Mouse (Mus musculus) thymus, postnatal 25 days (tissue): ENCODE measurements around the gene Slc23a3.

Experiments used
- DNase-seq: peaks from one replicate; pipeline ENCODE4 v3.0.0; 2022

Slc23a3 gene

GRCm38 (mm10) chr1:75136730-75137129, 3.0 kb upstream of the Slc23a3 start:
- DNase-seq = no peak

DNA sequence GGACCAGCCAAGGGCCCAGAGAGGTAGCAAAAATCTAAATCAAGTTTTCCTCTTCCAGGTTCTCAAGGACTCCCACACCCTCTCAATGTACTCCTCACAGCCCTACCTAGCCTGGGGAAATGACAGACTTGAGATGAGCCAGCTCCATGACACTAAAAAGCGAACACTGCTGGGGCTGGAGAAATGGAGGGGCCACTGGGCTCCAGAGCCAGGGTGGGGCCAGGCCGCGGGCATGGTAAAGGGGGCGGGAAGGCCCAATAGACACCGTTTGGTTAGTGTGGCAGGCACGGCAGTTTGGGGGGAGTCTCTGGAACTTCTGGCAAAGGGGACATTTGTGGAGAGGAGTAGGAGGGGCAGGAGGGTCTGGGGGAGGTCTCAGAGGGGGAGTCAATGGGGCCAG, 2.6 kb upstream of the Slc23a3 start:
- DNase-seq = no peak

DNA sequence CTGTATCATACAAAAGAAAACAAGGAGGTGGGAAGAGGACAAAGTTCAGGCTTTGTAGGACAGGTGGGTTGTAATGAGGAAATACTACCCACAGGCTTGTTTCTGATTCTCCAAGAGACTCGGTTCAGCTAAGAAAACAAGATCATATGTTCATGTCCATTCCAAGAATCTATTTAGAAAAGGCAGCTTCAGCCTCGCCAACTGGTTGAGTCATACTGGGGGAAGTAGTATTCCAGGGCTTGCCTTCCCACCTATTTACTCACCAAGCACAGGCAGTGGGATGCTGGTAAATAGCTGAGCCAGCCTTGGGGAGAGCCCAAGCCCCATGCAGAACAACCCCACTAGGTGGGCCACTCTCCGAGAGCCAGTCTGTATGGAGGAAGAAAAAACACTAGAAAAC, 5.0 kb downstream of the Slc23a3 start:
- DNase-seq = no peak

DNA sequence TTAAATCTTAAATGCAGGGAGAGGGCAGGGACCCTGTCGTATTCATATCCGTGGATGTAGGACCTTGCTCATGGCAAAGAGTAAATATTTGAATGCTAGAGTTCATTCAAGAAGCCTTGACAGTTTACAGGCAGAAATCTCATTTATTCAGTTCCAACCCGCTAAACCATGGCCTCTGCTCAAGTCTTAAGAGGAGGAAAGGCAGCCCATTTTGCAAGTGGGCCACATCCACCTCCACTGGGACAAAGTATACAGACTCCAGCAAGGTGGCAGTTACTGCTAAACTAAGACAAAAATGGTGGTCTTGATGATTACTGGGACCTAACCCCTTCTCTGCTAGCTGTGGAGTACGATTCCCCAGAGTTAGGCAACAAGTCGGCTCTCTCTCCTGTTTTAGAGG, 8.3 kb downstream of the Slc23a3 start:
- no peak for DNase-seq

GRCm38 (mm10) chr1:75124346-75125321, 9.1 kb downstream of the Slc23a3 start, which contains the start of gene Nhej1:
Gene Nhej1 (minus strand): TSS chr1:75125200.
- DNase-seq = peak; percentile 97

GRCm38 (mm10) chr1:75122211-75122610, 11.5 kb downstream of the Slc23a3 start:
- DNase-seq = peak; percentile 57
